Mouse (Mus musculus): Measurements from ENCODE around the gene Akt3. TPM values are rescaled to one million over a fixed set of nuclear protein-coding genes. Genes with fewer than 3 reads are reported as not detected.

Akt3 gene
- polyA plus RNA-seq, 1 experiment from 2014 or later, result 4.0 TPM

- DNase-seq (ENCODE audit: low spot score) (peak; percentile 33), ATAC-seq (no peak)
- Histone ChIP-seq H3K4me3 (ENCODE audit: low read depth, low read length) (no peak overlapping the region), H3K27me3 (replicated peaks; ENCODE audit: insufficient read depth, low read length) (no peaks in the 10 kb centered on the region), H3K9ac (replicated peaks; ENCODE audit: low read depth) (no peak overlapping the region), H3K4me1 (ENCODE audit: insufficient read depth, low read depth, low read length) (no peaks in the 10 kb centered on the region), H3K9me3 (ENCODE audit: low read length) (no peaks in the 10 kb centered on the region), H3K36me3 (ENCODE audit: insufficient read depth, low read length) (no peaks in the 10 kb centered on the region), H3K4me2 (replicated peaks; ENCODE audit: low read depth, low read length) (no peak overlapping the region), H3K27ac (ENCODE audit: low read length) (no peak overlapping the region)
- WGBS, result 55% methylated on average over 11 of the region's 11 CpGs
- no peak for TF ChIP-seq CTCF (IDR thresholded peaks at IDR 0.05)
- TF ChIP-seq EP300 (IDR thresholded peaks at IDR 0.05), result no peak
Measured at GRCm38 (mm10) chr1:177051366-177051963, 206.5 kb downstream of the Akt3 start.

DNA sequence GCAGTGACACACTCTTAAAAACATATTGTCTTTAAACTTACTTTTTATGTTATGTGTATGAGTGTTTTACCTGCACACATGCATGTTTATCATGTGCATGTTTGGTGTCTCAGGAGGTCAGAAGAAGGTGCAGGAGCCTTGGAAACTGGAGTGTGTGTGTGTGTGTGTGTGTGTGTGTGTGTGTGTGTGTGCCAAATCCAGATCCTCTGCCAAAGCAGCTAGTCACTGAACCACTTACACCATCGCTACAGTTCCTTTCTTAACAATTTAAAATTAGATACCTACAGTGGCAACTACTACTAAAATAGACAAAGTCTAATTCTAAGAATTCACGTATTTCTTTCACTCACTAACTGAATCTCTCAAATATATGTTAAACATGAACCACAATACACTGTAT is 209.2 kb downstream of the Akt3 start:
- TF ChIP-seq CTCF (IDR thresholded peaks at IDR 0.05) (no peak), EP300 (IDR thresholded peaks at IDR 0.05) (no peak)
- no peak for DNase-seq (ENCODE audit: low spot score)
- ATAC-seq, result no peak
- Histone ChIP-seq H3K9ac (replicated peaks; ENCODE audit: low read depth) (no peak overlapping the region), H3K4me2 (replicated peaks; ENCODE audit: low read depth, low read length) (no peak overlapping the region), H3K27ac (ENCODE audit: low read length) (no peak overlapping the region), H3K9me3 (ENCODE audit: low read length) (no peaks in the 10 kb centered on the region), H3K4me3 (ENCODE audit: low read depth, low read length) (no peak overlapping the region), H3K4me1 (ENCODE audit: insufficient read depth, low read depth, low read length) (no peaks in the 10 kb centered on the region), H3K27me3 (replicated peaks; ENCODE audit: insufficient read depth, low read length) (no peaks in the 10 kb centered on the region), H3K36me3 (ENCODE audit: insufficient read depth, low read length) (no peaks in the 10 kb centered on the region)
- 88% methylated on average over 2 of the region's 2 CpGs for WGBS

GRCm38 (mm10) chr1:177046963-177047362 is 211.0 kb downstream of the Akt3 start:
- WGBS, result 70% methylated on average over 2 of the region's 2 CpGs

GRCm38 (mm10) chr1:177045885-177046284 is 212.1 kb downstream of the Akt3 start:
- TF ChIP-seq CTCF (IDR thresholded peaks at IDR 0.05), result no peak
- no peak for TF ChIP-seq EP300 (IDR thresholded peaks at IDR 0.05)
- Histone ChIP-seq H3K27me3 (replicated peaks; ENCODE audit: insufficient read depth, low read length) (no peaks in the 10 kb centered on the region), H3K9ac (replicated peaks; ENCODE audit: low read depth) (no peak overlapping the region), H3K4me1 (ENCODE audit: insufficient read depth, low read depth, low read length) (no peaks in the 10 kb centered on the region), H3K9me3 (ENCODE audit: low read length) (no peaks in the 10 kb centered on the region), H3K4me3 (ENCODE audit: low read depth, low read length) (no peak overlapping the region), H3K27ac (ENCODE audit: low read length) (no peak overlapping the region), H3K36me3 (ENCODE audit: insufficient read depth, low read length) (no peaks in the 10 kb centered on the region), H3K4me2 (replicated peaks; ENCODE audit: low read depth, low read length) (no peak overlapping the region)
- no peak for ATAC-seq
- DNase-seq (ENCODE audit: low spot score), result no peak

More at GRCm38 (mm10) chr1:177046963-177047362, 211.0 kb downstream of the Akt3 start:
- DNase-seq (ENCODE audit: low spot score) (no peak), ATAC-seq (no peak)
- Histone ChIP-seq H3K36me3 (ENCODE audit: insufficient read depth, low read length) (no peaks in the 10 kb centered on the region), H3K27me3 (replicated peaks; ENCODE audit: insufficient read depth, low read length) (no peaks in the 10 kb centered on the region), H3K9ac (replicated peaks; ENCODE audit: low read depth) (no peak overlapping the region), H3K9me3 (ENCODE audit: low read length) (no peaks in the 10 kb centered on the region), H3K27ac (ENCODE audit: low read length) (no peak overlapping the region), H3K4me1 (ENCODE audit: insufficient read depth, low read depth, low read length) (no peaks in the 10 kb centered on the region), H3K4me2 (replicated peaks; ENCODE audit: low read depth, low read length) (no peak overlapping the region), H3K4me3 (ENCODE audit: low read depth, low read length) (no peak overlapping the region)
- no peak for TF ChIP-seq CTCF (IDR thresholded peaks at IDR 0.05)
- TF ChIP-seq EP300 (IDR thresholded peaks at IDR 0.05), result no peak

GRCm38 (mm10) chr1:177040058-177040457 is 217.9 kb downstream of the Akt3 start:
- DNase-seq (ENCODE audit: low spot score), result no peak
- Histone ChIP-seq H3K9ac (replicated peaks; ENCODE audit: low read depth) (no peak overlapping the region), H3K36me3 (ENCODE audit: insufficient read depth, low read length) (no peaks in the 10 kb centered on the region), H3K4me1 (ENCODE audit: insufficient read depth, low read depth, low read length) (no peaks in the 10 kb centered on the region), H3K27me3 (replicated peaks; ENCODE audit: insufficient read depth, low read length) (no peaks in the 10 kb centered on the region), H3K27ac (ENCODE audit: low read length) (no peak overlapping the region), H3K9me3 (ENCODE audit: low read length) (no peaks in the 10 kb centered on the region), H3K4me3 (ENCODE audit: low read depth, low read length) (no peak overlapping the region), H3K4me2 (replicated peaks; ENCODE audit: low read depth, low read length) (no peak overlapping the region)
- WGBS, result 48% methylated on average over 4 of the region's 4 CpGs
- ATAC-seq, result no peak
- TF ChIP-seq CTCF (IDR thresholded peaks at IDR 0.05) (no peak), EP300 (IDR thresholded peaks at IDR 0.05) (no peak)

DNA sequence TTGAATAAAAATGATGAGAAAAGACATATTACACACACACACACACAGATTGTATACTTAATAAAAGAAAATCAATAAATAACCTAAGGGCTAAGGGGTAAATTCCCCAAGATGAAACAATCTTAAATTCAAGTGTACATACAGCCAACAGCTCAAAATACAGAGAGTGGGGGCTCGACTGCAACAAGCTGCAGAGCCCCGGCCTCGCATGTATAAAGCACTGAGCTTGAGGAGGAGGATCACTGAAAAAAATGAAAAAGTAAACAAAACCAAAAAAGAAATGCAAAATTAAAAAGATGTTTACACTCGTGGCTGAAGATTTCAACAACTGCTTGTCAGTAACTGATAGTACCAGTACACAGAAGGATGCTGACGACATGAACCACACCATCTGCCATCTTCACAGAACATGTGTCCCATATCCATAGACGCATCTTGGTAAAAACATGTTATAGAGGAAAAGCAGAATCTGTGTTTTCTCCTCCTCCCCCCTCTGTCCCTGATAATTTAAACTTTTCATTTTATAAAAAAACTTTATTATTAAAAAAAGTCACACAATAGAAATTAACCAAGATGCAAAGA is 218.8 kb downstream of the Akt3 start:
- ATAC-seq, result peak; percentile 54
- no peaks in the 10 kb centered on the region for H3K27me3 ChIP-seq (replicated peaks; ENCODE audit: insufficient read depth, low read length)
- no peak overlapping the region for H3K4me3 ChIP-seq (ENCODE audit: low read depth, low read length)
- no peak for TF ChIP-seq EP300 (IDR thresholded peaks at IDR 0.05)
- TF ChIP-seq CTCF (IDR thresholded peaks at IDR 0.05), result no peak
- H3K9ac ChIP-seq (replicated peaks; ENCODE audit: low read depth), result no peak overlapping the region
- no peak overlapping the region for H3K4me2 ChIP-seq (replicated peaks; ENCODE audit: low read depth, low read length)
- no peak overlapping the region for H3K27ac ChIP-seq (ENCODE audit: low read length)
- no peaks in the 10 kb centered on the region for H3K36me3 ChIP-seq (ENCODE audit: insufficient read depth, low read length)
- no peaks in the 10 kb centered on the region for H3K9me3 ChIP-seq (ENCODE audit: low read length)
- DNase-seq (ENCODE audit: low spot score), result peak; percentile 44
- 45% methylated on average over 6 of the region's 6 CpGs for WGBS
- H3K4me1 ChIP-seq (ENCODE audit: insufficient read depth, low read depth, low read length), result no peaks in the 10 kb centered on the region
